Mouse (Mus musculus) small intestine, adult 2 months (tissue): Measurements from ENCODE around the gene Ndufa4l2.

Experiments
- CTCF ChIP-seq: fragments of 200-500 bp; IDR thresholded peaks from 2 replicates; pipeline ENCODE4 v1.5.1; 2012; ENCODE audit warnings: low read depth, mild to moderate bottlenecking, control low read depth, inconsistent platforms, low read length, moderate library complexity, mixed read lengths; ENCODE audit not compliant: insufficient replicate concordance, insufficient read length; ENCODE audit errors: extremely low read depth
- POLR2A ChIP-seq: fragments of 200-500 bp; IDR thresholded peaks from 2 replicates; pipeline ENCODE4 v1.6.1; 2012; ENCODE audit warnings: low read depth, mild to moderate bottlenecking, control low read depth, inconsistent platforms, low read length, moderate library complexity

DNA sequence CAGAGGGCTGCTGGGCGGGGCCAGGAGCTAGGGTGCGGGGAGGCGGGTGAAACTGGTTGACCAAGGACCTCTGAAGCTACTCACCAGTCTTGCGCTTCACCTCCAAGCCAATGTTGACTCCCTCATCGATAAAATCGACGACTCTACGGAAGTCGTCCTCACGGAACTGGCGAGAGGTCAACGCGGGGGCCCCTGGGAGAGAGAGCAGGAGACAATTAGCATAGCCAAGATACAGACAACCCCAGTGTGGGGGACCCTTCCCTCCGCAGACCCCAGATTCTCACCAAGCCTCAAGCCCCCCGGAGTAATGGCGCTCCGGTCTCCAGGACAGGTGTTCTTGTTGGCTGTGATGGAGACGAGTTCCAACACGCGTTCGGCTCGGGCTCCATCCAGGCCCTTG is 3.2 kb downstream of the Ndufa4l2 start:
- TF ChIP-seq CTCF = no peak
- TF ChIP-seq POLR2A = no peak
